Mouse (Mus musculus) lung, postnatal 36 days (tissue): ENCODE measurements around the gene Llgl2.

Source experiments
- DNase-seq: peaks from one replicate; pipeline ENCODE4 v3.0.0; 2022; ENCODE audit warnings: mixed read lengths

The Llgl2 gene

GRCm38 (mm10) chr11:115809311-115809781, 14.5 kb upstream of the Llgl2 start:
- DNase-seq: peak; percentile 84

- peak; percentile 70 for DNase-seq
Observed at GRCm38 (mm10) chr11:115810377-115810776, 13.5 kb upstream of the Llgl2 start.

GRCm38 (mm10) chr11:115811381-115812093, 12.3 kb upstream of the Llgl2 start:
- DNase-seq: no peak

- DNase-seq: peak; percentile 79
Observed at GRCm38 (mm10) chr11:115812095-115812494, 11.8 kb upstream of the Llgl2 start.

GRCm38 (mm10) chr11:115812533-115813420, 11.1 kb upstream of the Llgl2 start:
- no peak for DNase-seq

GRCm38 (mm10) chr11:115813507-115814296, 10.1 kb upstream of the Llgl2 start, which contains the start of gene Caskin2:
Gene Caskin2, minus strand, starts transcription at chr11:115813639.
- peak; percentile 96 for DNase-seq

- DNase-seq: peak; percentile 89
Observed at GRCm38 (mm10) chr11:115814605-115815450, 9.0 kb upstream of the Llgl2 start, which contains the start of gene Tsen54. Gene Tsen54, plus strand, starts transcription at chr11:115814724.

GRCm38 (mm10) chr11:115817331-115817730, 6.5 kb upstream of the Llgl2 start:
- DNase-seq: no peak

GRCm38 (mm10) chr11:115819915-115820623, 3.8 kb upstream of the Llgl2 start:
- DNase-seq: no peak

GRCm38 (mm10) chr11:115821001-115821400, 2.8 kb upstream of the Llgl2 start:
- no peak for DNase-seq

- DNase-seq: peak; percentile 39
Observed at GRCm38 (mm10) chr11:115824813-115825212, 964 bp downstream of the Llgl2 start.

GRCm38 (mm10) chr11:115826487-115826886, 2.6 kb downstream of the Llgl2 start:
- DNase-seq: no peak

- peak; percentile 62 for DNase-seq
Observed at GRCm38 (mm10) chr11:115827624-115828023, 3.8 kb downstream of the Llgl2 start.

GRCm38 (mm10) chr11:115829036-115829435, 5.2 kb downstream of the Llgl2 start:
- no peak for DNase-seq

- DNase-seq: no peak
Observed at GRCm38 (mm10) chr11:115830550-115831325, 6.9 kb downstream of the Llgl2 start.

- DNase-seq: no peak
Observed at GRCm38 (mm10) chr11:115831518-115831917, 7.7 kb downstream of the Llgl2 start.

GRCm38 (mm10) chr11:115832064-115832463, 8.2 kb downstream of the Llgl2 start:
- peak; percentile 44 for DNase-seq

- peak; percentile 65 for DNase-seq
Observed at GRCm38 (mm10) chr11:115832523-115832922, 8.7 kb downstream of the Llgl2 start.

- DNase-seq: peak; percentile 65
Observed at GRCm38 (mm10) chr11:115833021-115833513, 9.2 kb downstream of the Llgl2 start.

GRCm38 (mm10) chr11:115834033-115834432, 10.2 kb downstream of the Llgl2 start:
- no peak for DNase-seq
